Mouse (Mus musculus) heart, postnatal 14 days (tissue): ENCODE measurements at regions not wholly inside any gene's neighbourhood (a gene's known extent, or its start where the extent isn't known, plus 50 kb on each side); places are given as distances from the start of the nearest gene placed in this dataset.

Source experiments
- DNase-seq, 2 experiments: peaks; one replicate each; pipeline ENCODE4 v3.0.0; 2021 to 2022
- intact Hi-C: fragments of 180-260 bp; cut with DNase I; formaldehyde crosslinking; loops from one replicate; pipeline ENCODE4 v1.15.1; 2025

GRCm38 (mm10) chr14:23237376-23237775 lies 776.9 kb downstream of the Kcnma1 start:
- intact Hi-C loops, result no loop called here
- DNase-seq, result peak; percentile 38 to 48

DNA sequence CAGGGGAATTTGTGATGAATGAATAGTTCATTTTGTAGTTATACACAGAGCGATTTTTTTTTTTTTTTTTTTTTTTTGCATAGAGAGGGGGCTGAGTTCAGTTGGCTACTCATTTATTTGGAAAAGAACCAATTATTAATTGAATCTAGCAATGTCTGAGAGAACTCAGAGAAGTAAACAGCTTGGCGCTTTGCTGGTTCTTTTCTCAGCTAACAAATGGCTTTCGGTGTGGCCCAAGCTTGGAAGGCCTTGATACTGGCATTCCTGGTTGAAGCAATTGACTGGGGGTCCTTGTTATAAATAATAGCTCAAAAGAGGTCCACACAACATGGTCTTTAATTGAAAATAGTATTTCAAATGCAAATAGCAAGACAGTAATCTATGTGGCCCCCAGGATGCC lies 815.6 kb downstream of the Kcnma1 start:
- DNase-seq, result no peak
- intact Hi-C loops, result loop anchor here (10.0 kb wide), 1 partner anchor 206 kb away; no protein-coding TSS in a partner anchor

GRCm38 (mm10) chr14:23194569-23195529 lies 819.4 kb downstream of the Kcnma1 start:
- no peak for DNase-seq
- intact Hi-C loops, result loop anchor here (10.0 kb wide), 1 partner anchor 210 kb away; no protein-coding TSS in a partner anchor

DNA sequence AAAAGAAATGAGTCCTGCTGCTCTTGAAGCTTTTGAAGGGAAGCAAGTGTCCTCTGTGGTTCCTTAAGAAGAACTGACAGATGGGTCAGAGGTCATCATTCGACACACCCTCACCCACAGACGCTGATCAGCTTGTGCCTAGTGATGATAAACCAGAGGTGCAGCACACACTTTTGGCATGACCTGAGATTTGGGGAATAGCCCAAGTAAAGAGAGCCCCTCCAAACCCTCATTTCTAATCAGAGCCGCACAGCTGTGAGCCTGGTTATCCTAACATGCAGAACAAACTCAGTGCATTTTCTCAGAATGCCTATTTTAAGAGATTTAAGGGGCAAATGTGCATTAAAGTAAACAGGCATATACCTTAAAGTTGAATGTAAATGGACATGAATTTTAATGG lies 821.7 kb downstream of the Kcnma1 start:
- intact Hi-C loops, result loop anchor here (10.0 kb wide), 1 partner anchor 212 kb away; no protein-coding TSS in a partner anchor
- no peak for DNase-seq

- intact Hi-C loops, result no loop called here
- no peak for DNase-seq
Observed at GRCm38 (mm10) chr14:23185359-23185758, 828.9 kb downstream of the Kcnma1 start.

DNA sequence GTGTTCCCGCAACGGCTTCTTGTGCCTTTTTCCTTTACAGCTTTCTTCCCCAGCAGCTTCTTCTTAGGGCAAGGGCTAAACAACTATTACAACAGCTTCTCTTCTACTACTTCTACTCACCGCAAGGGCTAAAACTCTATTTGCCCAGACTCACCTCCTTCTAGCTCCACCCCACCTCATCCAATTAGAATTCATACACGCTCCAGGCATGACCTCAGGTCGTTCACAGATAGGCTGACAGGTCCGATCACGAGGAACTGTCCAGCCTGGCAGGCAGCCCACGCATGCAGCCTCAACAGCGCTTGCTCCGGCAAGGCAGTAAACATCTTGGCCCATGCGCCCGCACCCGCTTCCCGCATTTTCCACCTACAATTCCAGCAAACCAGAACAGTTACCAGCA lies 844.9 kb downstream of the Kcnma1 start:
- no peak for DNase-seq
- intact Hi-C loops, result no loop called here

GRCm38 (mm10) chr14:23160567-23160966 lies 853.7 kb downstream of the Kcnma1 start:
- no peak for DNase-seq
- intact Hi-C loops, result no loop called here

DNA sequence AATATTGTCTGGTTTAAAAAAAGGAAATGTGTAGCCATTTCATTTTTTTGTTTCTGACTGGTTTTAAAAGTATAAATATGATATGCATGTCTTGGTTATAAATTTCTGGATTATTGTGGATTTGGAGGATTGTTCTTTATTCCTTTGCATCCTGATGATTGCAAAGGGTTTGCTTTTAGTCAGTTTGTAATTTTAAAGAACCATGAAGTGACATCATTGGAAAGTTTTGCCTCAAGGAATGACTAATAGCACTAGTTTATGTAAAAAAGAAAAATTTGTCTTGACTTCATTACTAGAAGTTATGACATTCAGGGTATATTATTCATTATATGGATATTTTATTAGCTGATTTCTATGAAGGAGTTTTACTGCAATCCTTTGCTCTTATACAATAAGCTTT lies 863.9 kb downstream of the Kcnma1 start:
- DNase-seq, result no peak
- intact Hi-C loops, result no loop called here

DNA sequence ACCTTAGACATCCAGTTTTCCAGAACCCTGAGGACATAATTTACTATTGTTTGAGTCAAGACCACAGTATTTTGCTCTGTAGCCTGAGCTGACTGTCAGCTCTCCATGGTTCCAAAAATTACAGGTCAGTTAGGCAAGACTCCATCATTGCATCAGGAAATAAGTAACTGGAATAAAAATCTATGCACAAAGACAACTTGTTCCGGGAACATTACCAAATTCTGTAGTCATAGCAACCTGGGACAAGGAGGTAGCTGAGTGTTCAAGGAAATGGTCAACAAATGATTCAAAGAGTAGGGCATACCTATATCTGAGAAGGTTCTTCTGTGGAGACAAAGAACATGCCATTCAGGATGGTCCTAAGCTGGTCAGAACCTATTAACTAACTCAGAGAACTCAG lies 867.3 kb downstream of the Kcnma1 start:
- intact Hi-C loops, result no loop called here
- no peak for DNase-seq

DNA sequence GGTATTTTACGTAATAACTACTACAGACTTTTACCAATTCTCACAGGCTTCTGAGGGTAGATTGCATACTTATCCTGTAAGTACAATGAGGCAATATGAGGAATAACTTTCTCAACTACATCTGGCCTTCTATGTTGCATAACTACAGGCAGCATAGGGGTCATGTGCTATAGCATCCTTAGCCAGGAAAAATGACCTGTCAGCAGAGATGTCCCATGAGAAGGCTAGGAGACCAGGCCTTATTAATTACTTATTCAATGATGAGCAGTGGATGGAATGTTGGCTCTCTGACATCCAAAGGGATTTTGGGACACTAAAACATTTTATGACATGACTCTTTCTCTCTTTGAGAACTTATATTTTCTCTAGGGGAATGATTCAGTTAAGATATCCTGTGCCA lies 873.9 kb downstream of the Kcnma1 start:
- DNase-seq, result no peak
- intact Hi-C loops, result no loop called here

- no peak for DNase-seq
- intact Hi-C loops, result no loop called here
Observed at GRCm38 (mm10) chr14:23134723-23135122, 879.6 kb downstream of the Kcnma1 start.

DNA sequence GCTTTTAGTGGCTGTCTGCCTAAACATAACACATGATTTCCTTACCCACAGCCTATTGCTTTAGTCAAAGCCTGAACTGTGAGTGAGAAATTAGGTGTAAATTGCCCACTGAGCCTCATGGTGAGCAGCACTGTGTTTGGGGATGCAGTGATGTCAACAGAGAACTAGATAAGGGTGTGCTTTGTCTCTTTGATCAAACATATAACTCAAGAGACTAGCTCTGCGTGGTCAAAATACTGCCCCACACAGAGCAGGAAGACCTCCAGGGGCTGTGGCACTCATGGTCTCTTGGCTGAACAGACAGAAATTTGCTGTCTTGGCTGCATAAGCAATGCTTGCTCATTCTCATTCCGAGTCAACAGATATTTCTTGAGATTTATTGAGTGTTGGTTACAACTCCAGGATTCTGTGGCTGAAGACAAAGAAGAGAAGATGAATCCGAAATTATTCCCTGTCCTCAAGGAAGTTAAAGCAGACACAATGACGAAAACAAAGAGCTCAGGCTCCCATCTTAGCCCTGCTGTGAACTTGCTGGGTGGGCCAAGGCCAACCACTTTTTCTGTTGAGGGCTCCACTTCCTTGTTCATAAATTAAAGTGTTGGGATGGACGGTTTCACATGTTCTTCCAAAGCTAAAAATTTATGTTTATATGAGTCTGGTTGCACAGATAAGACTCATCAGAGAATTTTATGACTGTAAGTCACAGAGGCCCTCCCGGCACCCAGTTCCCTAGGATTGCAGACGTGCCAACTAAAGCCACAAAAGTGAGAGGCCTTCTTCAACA lies 882.4 kb downstream of the Kcnma1 start:
- DNase-seq, result no peak
- intact Hi-C loops, result no loop called here

DNA sequence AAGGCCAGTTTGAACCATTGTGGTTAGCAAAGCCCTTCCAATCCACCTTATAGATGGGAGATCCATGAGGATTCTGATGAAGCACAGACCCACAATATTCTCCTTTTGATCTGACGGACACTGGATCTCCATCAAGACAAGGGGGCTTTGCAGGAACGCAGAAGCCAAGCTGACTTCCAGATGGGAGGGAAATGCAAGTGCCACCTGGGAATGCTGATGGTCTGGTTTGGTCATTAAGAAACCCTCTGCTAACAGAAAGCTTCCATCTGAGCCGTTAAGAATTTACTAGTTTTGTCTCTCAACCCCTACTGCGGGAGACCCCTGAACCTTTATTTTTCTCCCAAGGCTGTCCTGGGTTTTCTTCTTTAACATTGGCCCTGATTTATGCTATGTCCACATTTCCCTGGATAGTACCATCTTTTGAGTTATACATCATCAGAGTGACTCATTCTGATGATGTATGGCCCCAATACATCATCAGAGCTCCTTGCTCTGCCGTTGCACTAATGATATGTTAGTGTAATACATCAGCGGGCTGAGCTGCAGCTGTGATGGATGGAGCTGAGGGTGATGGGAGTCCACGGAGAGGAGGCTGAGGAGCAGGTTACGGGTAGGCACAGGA lies 898.3 kb downstream of the Kcnma1 start:
- DNase-seq, result no peak
- intact Hi-C loops, result no loop called here

DNA sequence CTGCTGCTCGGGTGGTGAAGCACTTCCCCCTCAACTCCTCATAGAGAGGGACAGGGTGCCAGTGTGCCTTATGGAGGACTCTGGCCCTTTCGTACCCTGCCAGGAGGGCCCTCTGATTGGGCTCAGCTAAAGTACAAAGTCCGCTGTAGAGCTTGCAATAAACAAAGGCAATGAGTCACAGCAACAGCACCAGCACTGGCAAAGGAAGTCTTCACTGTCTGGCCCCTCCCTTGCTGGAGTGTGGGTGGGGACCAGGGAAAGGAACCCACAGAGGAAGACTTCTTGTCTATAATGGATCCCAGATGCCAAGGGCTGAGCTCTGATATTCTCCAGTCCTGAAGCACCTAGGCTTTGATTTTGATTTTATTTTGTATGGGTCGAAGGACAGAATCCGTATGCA lies 899.4 kb downstream of the Kcnma1 start:
- no peak for DNase-seq

DNA sequence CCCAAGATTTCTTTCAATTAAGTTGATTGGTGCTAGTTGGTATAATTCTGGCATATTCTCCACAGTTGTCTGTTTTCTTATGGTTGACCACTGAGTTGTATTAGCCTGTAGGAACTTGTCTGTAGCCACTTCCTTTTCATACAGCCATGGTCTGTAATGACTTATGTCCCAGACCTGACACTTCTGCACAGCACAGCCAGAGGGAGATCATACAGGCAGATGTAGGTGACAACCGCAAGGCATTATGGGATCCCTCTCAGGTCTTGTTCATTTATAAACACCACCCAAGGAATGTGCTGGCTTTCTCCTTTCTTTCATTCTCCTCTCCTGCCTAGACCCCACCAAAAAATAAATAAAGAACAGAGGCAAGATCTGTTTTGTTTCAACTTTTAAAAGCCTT lies 899.8 kb downstream of the Kcnma1 start:
- DNase-seq, result no peak
- intact Hi-C loops, result no loop called here

More for the DNA sequence above, 899.4 kb downstream of the Kcnma1 start:
- intact Hi-C loops, result no loop called here

DNA sequence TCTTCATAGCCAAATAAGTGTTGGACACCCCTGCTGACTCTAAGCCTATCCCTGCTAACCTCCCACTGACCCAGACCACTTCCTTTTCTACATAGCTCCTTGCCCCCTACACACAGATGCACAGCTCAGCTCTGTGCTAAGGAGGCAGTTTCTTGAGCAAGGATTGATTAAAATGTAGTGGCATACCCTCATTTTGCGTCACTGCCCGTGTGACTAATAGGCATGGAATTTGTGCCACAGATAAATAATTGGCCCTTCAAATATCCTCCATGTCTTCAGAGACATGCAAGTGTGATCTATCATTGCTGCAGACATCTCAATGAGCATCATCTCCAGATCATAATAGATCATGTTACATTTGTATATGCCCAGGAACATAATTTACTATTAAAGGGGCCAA lies 901.9 kb downstream of the Kcnma1 start:
- intact Hi-C loops, result no loop called here
- DNase-seq, result no peak

- no peak for DNase-seq
- intact Hi-C loops, result no loop called here
Observed at GRCm38 (mm10) chr14:23108590-23108989, 905.7 kb downstream of the Kcnma1 start.

- no peak for DNase-seq
- intact Hi-C loops, result no loop called here
Observed at GRCm38 (mm10) chr14:23107466-23107865, 906.8 kb downstream of the Kcnma1 start.
